Mouse (Mus musculus): ENCODE results near the gene Gm11733.
A peak's percentile ranks its signal among the peaks of the same experiment; 100 is the strongest.
"Not testable (repeated sequence)": the region's sequence is repeated elsewhere in the genome, so short reads cannot be mapped to it uniquely, and the experiment has no call there.

The Gm11733 gene

DNA sequence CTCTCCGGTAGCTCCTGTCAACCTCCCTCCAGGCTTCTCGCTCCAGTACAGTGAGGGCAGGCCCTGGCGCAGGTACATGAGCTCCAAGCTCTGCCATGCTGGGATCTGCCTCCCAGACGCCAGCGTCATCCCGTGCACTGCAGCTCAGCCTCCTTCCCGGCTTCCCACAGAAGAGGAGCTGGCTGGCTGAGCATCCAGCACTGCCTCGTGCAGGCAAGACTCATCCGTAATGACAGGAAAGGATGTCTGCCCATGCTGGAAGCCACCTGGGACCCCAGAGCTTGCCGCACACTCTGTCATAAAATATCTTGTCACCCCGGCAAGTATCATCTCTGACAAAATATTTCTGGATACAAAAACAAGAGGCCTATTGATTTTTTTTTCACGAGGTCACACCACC is at the start of gene Gm11733:
TSS of gene Gm11733 (plus strand) at position 171 of the 400 bp plus-strand sequence.
- no peak for DNase-seq (ENCODE audit: low read depth, low spot score)

DNA sequence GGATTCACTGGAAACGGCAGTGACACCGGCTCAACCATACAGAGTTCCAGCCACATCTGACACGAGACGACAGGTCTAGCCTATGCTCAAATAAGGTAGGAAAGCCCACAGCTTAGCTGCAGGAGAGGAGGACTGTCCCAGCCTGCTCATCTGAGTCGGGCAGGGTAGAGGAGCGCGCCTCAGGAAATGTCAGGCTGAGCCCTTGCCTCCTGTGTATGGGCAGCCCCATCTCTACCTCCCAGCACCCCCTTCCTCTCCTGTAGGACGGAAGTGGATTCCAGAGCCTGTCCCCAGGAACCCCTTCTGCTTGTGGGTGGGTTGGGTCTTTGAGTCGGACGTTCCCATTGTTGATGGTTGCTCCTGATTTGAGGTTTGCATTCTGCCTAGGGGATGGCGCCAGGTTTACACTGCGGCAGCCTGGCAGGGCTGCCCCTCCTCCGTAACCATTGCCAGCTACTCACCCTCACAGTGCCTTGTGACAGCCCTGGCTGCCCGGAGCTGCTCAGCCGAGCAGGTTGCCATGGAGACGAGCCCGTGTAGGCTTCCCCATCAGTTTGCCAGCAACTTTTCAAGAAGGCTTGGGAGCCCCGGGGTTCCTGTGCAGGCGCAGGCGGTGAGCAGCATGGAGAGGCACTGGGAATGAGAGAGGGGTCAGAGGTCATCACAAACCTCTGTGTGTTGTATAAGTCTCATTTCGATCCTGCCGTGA is 47.6 kb upstream of the Gm11733 start:
- peak; percentile 84 for DNase-seq (ENCODE audit: low read depth, low spot score)

DNA sequence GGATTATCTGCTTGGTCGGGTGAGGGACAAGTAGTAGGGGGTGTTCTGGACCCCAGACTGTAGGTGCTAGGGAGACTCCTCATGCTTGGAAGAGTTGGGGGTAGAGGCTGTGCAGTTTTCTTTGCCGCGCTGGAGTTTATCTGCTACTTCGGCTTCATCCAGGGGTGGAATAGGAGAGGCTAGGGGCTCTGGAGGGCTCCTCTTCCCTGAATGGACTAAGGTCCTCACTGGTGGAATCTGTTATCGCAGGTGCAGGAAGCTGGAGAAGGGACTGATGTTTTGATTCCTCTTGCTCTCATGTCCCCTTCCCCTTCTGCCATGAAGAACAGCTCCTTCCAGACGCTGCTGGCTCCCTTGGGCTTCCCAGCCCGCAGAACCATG is 47.1 kb upstream of the Gm11733 start:
- no peak for DNase-seq (ENCODE audit: low read depth, low spot score)

DNA sequence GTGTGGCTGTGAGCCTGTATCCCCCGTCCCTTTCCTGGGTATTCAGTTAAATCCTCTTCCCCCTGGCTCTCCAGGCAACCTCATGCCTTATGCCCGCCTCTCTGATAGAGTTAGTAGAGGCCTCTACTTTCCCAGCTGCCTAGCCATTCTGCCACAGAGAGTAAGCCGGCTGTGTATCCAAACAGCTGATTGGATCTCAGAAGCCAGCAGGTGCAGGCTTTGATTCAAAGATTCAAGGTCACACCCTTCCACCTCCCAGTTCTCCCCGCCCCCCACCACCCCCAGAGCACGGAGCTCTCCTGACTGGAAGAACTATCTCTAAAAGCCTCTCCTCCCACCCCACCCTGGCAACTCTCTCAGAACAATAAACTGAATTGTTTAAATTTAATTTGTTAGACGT is 45.8 kb upstream of the Gm11733 start:
- peak; percentile 88 for DNase-seq (ENCODE audit: low read depth, low spot score)

DNA sequence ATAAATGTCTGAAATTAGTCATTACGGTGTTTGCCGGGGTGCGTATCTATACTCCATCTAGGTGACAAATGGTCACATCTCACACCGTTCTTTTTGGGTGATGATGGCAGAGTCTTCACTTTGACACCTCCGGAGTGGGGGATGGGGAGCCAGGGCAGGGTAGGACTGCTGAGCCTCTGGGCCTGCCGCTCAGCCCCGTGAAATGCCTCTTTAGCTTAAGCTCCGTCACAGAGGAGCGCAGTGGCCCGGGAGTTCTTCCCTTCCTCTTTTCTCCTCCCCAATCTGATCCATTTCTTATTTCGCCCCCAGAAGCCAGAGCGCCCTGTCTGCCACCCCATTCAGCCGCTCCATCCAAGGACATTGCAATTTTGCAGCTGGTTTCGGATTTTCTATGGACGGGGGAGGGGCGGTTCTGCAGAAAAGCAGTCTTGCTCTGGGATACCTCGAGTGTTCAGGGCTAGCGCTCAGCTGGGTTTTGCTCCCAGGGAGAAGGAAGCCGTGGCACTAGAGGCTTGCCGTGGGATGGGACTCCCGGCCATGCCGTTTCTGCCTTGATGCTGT is 43.2 kb upstream of the Gm11733 start:
- no peak for DNase-seq (ENCODE audit: low read depth, low spot score)

DNA sequence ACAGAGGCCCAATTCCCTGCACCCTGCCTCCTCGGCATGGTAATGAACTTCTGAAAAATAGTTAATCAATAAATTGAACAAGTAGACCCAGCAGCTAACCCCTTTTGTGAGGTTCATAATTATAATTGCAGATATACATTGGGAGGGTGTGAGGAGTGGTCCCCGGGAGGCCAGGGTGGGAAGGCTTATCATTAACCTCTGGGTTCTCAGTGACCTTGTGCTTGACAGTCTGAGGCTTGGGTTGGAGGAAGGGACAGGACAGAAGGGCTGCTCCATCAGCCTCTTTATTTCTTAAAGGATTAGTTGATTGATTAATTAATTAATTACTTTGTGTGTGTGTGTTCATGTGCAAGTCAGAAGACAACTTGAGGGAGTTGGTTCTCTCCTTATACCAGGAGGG is 40.1 kb upstream of the Gm11733 start:
- no peak for DNase-seq (ENCODE audit: low read depth, low spot score)

DNA sequence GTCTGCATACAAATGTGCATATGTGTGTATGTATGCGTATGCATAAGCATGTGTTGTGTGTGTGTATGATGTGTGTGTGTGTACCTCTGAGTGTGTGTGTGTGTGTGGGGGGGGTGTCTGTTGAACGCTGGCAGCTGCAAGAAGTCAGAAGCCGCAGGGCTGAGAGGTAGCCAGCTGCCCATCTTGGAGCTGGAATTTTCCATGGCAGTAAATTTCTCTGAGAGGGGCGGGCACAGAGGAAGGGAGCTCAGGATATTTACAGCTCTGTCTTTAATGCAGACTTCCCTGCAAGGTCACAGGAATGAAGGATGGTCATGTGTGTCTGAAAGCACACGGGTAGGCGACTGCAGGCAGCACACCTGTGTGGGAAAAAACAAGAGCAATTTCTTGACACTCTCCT is 38.5 kb upstream of the Gm11733 start:
- no peak for DNase-seq (ENCODE audit: low read depth, low spot score)

DNA sequence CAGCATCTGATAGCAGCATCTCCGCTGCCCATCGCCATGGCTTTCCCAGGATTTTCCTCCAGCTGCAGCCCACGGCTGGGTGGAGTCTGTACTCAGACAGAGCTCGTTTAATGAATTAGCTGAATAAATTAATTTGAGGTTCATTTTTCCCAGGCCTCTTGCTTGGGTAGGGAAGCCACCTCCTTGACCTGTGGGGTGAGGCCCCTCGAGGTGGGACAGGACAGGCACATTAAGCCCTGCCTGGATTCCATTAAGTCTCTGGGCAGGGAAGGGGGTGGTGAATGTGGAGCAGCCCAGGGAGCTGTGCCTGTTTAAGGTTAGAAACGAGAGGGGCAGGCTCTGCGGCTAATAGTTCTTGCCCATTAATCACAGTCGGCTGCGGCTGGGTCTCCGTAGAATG is 30.1 kb upstream of the Gm11733 start:
- DNase-seq (ENCODE audit: low read depth, low spot score) = no peak

DNA sequence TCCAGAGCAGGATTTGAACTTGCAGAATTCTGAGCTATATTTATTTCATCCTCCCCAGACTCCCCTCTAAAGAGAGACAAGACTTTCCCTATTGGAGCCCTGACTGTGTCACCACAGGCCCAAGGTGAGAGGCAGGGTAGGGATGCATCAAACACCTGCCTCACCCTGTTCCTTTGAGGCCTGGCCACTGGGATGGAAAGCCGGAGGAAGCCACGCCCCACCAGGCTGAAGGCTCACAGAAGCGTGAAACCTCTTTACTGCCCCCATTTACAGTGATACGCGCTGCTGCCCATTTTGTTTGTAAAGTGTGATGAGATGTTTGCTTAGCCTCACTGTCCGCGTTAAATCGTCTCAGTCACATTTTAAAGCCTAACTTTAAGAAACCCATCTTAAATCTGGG is 25.0 kb upstream of the Gm11733 start:
- no peak for DNase-seq (ENCODE audit: low read depth, low spot score)

DNA sequence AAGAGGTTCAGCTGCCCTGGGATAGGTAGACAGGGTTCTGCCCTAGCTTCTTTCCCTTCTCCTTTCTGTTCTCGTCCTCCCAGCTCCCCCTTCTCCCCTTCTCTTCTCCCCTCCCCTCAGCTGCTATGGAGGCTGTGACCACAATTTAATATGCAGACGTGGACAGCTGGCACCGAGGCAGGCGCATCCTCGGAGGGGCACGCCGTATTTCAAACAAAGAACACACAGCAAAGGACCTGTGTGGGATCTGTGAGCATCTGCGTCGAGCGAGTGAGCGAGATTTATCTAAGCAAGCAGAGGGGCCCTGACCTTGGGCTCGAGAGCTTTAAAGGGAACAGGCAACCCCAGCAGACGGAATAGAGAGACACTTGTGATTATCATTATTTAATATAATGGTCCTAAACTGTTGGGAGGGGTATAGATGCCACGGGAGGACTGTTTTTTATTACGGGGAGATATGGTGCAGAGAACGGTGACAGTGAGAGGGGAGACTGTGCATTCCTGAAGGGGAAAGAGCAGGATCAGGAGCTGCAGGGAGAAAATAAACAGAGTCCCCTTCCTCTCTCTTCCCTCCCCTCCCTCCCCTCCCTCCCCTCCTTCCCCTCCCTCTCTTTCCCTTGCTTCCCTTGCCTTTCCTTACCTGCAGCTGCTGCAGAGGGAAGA is 21.8 kb upstream of the Gm11733 start:
- DNase-seq (ENCODE audit: low read depth, low spot score) = no peak

DNA sequence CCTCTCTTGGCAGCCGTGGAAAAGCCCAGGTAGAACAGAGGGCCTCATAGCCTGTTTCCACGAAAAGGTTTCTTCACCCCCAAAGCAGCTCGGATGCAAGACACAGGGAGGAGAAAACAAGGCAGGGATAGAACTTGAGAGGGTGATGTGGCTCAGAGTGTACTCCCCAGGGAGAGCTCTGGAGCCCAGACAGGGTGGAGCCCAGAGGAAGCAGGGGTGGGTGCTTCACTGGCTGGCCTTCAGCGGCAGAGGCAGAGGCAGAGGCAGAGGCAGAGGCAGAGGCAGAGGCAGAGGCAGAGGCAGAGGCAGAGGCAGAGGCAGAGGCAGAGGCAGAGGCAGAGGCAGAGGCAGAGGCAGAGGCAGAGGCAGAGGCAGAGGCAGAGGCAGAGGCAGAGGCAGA is 20.8 kb upstream of the Gm11733 start:
- not testable (repeated sequence) for DNase-seq (ENCODE audit: low read depth, low spot score)

DNA sequence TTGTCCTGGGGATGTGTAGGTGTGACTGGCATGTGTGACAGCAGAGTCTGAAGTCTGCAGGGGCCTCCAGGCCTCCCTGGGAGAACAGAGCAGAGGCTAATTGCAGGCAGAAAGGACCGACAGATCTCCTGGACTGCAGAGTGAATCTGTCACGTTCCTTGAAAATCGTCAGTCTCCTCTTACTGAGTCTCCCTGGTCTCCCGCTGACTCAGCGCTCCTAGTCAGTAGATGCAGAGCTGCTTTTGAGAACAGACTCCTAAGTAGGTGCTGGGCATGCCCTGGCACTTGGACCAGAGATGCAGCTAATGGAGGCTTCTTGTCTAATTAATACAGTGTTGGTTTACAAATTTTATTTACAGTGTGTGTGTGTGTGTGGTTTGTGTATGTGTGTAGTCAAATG is 17.9 kb upstream of the Gm11733 start:
- DNase-seq (ENCODE audit: low read depth, low spot score) = no peak

DNA sequence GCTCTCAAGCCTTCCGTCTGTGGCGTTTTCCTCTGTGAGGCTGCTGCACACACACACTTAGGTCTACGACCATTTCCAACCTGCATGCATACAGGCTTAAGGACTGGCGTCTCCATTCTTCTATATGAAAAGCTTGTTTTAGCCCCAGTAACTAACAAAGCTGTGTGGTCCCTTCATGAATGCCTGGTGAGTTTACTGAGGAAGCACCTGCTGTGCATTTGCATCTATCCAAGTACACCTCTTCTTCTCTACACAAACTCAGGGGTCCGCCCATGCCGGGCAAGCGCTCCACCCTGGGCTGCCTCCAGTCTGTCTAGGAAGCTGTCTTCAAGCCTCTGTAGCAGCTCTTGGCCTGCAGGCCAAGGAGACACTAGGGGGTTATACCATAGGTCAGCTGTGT is 17.3 kb upstream of the Gm11733 start:
- DNase-seq (ENCODE audit: low read depth, low spot score) = peak; percentile 90

DNA sequence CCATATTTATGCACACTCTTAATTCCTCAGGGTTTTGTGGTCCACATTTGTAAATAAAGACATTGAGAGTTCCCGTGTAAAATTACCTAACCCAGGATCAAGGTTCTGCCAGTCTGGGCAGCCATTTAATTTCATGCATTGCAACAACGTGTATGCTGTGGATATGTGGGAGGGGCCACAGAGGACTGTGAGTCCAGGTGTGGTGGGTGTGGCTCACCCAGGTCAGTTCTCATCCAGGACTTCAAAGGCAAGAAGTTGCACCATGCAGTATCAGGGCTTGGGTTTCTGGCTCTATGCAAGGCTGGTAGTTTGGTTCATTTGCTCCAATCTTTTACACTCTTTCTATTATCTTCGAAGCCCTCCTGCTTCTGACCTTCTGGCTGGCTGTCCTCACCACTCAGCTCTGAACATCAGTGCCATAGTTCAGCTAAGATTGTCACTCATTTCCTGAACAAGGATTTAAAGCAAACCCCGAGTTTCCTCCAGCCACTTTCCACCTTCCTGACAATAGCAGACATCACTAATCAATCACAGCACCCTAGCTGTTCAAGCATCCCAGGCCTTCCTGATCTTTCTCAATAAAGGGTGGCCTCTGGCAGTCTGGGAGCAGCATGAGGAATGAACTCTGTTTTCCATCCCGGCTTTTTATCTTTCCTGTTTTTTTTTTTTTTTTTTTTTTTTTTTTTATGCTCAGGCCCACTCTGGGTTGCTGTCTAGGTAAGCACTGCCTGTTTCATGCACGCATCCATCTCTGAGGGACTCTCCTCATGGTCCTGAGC is 15.4 kb upstream of the Gm11733 start:
- no peak for DNase-seq (ENCODE audit: low read depth, low spot score)

DNA sequence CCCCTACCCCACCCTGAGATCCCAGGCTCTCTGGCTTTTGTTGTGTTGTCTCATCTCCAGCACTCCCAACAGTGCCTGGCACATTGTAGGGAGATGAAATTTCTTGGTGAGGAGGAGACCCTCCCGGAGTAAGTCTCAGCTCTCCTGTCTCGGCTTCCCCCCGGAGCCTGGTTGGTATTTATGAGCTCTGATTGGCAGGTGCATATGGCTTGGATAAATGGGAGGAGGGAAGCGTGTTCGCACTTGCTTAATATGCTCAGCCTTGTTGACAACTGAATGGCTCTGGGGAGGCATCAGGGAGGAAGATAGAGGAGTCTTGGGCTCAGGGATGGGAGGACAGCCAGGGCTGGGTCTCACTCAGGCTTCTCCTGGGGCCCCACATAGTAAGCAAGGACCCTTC is 14.4 kb upstream of the Gm11733 start:
- DNase-seq (ENCODE audit: low read depth, low spot score) = no peak

DNA sequence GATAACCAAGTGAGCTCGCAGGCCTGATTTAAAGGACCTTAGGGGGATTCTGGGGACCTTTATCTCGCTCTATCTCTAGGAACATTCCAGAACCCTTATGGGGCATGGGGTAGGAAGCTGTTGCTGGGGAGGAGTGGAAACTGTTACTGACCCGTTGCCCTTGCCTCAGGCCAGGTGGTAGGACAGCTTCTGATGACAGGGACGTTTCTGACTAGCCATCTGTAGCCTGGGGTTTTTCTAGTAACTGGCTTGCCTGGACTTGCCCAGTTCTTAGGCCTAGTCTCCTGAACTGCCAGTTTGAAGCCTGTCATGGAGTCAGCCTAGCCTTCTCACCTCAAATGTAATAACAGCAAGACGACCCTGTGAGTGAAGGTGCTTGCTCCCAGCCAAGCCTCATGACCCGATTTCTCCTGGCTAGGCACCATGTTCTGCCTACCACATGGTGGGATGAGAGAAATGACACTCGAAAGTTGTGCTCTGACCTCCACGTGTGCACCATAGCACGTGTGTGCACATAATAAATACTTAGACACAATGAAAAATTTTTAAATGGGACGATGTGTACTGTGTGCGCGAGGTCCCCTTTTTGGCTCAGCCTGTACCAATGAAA is 13.5 kb upstream of the Gm11733 start:
- no peak for DNase-seq (ENCODE audit: low read depth, low spot score)

DNA sequence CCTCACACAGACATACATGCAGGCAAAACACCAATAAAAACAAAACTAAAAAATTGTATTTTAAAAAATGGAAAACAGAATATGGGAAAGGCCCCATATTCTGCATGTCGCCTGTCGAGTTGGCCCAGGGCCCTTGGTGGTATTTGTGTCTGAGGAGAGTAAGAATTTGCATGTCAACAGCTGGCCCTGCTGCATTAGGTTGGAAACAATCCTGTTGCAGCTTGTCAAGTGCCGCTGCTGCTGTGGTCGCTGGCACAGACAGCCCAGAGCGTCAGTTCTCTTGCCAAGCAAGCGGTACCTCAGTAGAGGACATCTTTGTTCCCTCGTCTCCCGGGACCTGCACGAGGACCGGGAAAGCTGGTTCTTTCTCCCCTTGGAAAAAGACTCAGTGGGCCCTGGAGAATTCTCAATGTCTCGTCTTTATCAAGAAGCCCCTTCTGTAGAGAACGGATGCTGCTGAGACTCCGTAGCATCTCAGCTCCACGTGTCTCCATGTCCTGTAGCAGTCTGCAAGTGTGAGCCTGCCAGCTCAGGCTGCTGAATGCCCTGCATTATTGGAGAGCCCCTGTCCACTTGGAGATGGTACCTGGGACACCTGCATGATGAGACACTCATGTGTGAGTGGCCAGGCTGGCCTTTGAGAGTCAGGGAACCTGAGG is 12.4 kb upstream of the Gm11733 start:
- DNase-seq (ENCODE audit: low read depth, low spot score) = no peak

DNA sequence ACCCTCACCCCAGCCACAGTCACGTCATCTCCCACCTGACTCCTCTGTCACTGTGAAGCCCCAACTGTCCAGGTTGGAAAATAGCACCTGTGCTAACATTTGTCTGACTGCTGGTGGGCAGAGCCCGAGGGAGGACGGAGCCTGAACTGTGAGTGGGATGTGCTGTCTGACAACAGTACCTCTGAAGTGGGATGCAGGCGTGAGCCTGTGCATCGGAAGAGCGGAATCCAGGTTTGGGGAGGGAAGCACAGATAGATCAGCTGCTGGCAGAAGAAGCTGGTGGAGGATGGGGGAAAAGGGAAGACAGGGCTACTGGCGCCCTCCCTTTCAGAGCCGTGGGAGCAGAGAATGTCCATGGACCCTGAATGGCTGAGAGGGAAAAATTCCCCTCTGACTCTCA is 11.3 kb upstream of the Gm11733 start:
- DNase-seq (ENCODE audit: low read depth, low spot score) = no peak

DNA sequence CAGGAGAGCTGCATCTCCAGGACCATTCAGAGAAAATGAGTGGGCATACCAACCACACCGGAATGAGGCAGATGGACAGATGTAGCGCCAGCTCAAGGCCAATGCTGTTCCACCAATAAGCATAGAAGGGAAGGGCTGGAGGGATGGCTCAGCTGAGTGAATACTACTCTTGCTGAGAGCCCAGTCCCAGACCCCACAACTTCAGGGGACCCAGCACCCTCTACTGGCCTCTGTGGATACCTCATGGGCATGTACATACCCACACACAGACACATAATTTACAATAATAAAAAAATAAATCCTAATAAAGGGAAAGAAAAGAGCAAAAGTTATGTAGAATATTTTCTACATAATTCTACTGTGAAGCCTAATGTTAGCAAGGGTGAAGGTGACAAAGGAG is 9.0 kb upstream of the Gm11733 start:
- DNase-seq (ENCODE audit: low read depth, low spot score) = no peak

DNA sequence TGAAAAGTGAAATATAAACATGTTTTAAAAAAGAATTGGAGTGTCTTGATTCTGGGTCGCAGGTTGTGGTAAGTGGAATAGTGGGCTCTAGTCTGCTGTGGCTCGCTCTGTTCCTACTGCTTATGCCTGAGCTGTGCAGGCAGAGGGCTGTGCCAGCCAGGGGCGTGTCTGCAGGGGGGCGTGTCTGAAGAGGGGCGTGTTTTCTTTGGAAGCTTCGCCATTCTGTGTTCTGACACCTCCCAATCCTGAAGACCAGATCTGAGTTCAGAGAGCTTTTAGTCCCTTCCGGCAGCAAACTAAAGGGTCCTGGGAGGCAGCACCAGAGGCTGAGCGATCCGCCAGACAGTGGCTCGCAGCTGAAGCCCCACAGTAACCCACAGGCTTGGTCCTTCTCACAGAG is 8.5 kb upstream of the Gm11733 start:
- peak; percentile 79 for DNase-seq (ENCODE audit: low read depth, low spot score)

DNA sequence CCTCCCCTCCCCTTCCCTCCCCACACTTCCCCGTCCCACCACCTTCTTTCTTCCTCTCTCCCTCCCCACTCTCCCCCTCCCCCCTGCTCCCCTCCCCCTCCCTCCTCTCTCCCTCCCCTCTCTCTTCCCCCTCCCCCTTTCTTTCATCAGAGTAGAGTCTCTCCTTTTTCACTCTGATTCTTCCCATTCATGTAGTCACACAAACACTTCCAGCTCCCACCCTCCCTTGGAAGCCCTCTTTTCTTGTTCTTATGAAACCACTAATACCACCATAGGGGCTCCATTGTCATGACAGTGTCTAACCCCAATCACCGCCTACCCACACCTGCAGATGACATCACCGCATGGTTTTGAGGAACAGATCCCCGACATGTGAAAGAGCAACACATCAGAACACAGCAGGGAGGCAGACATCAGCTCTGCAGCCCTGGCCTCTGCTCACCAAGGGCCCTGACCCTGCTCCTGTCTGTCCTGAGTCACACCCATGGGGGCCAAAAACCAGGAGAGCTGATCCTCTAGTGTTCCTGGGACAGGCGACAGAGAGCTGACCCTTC is 7.5 kb upstream of the Gm11733 start:
- DNase-seq (ENCODE audit: low read depth, low spot score) = peak; percentile 40
